Mouse (Mus musculus) megakaryocyte-erythroid progenitor cell, adult 5 weeks (primary cell): ENCODE results near the gene Sdhaf2. TPM values are rescaled to one million over a fixed set of nuclear protein-coding genes. Genes with fewer than 3 reads are reported as not detected.

Source experiments
- polyA plus RNA-seq: library from polyadenylated mRNA; stranded (reverse); fragments of >175 nt; gene quantifications from 2 replicates; pipeline ENCODE4 v1.2.3, GENCODE M21; 2012

Gene Sdhaf2
- polyA plus RNA-seq, result 3.7 and 4.1 TPM in 2 replicates

DNA sequence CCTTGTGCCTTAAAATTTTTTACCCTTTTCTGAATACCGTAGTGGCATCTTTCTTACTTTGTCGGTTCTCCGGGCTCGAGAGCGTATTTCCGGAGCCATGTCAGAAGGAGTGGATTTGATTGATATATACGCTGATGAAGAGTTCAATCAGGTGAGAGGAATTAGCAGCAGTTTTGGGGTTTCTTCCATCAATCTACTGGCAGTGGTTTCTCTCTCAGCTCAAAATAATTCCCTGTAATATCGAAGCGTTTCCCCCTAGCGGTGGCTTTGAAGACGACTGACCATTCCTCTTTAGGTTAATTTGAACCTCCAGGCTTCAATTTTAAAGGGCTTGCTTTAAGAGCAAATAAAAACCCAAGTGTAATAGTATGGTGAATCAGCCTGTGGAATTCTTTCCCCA, at the start of gene Sdhaf2:
Sdhaf2 (minus strand) TSS at position 233 of the 400 bp plus-strand sequence.

DNA sequence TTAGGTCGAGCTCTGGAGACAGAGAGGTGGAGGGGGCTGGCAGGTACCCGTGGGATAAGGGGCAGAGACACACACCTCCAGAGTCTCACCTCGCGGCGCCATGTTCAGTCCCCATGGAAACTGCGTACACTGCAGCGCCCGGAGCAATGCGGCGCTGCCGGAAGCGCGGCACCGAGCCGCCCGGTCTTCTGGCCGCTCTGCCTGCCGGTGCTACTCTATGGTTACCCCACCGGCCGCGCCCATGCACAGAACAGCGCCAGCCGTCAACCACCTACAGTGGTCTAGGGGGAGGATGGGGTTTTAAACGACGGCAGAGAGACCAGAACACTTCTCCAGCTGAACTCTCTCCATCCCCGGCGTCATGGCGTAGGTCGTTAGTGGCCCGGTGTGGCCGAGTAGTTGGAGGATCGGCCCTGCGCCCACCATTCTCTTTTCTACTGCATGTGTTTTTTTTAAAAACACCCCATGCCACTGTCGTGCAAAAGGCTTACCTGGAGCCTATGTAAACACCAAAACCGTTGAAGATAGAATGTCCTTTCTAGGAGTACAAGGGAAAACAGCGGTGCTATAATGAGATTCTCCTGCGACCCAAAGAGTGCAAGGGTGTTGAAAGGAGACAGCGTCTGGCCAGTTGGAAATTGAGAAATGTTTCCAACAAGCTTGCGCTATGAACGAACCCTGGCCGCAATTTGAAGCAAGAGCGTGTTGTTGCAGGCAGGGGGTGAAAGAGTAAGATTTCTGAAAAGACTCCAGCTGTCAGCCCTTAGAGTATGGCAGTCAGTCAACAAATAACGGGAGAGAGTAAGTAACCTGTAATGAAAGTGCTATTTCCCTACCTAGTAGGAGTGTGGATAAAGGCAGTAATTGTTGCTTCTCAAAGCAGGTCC, 29.9 kb upstream of the Sdhaf2 start, which contains the start of gene Tmem216:
Tmem216 (minus strand) TSS at position 615 of the 887 bp plus-strand sequence.

DNA sequence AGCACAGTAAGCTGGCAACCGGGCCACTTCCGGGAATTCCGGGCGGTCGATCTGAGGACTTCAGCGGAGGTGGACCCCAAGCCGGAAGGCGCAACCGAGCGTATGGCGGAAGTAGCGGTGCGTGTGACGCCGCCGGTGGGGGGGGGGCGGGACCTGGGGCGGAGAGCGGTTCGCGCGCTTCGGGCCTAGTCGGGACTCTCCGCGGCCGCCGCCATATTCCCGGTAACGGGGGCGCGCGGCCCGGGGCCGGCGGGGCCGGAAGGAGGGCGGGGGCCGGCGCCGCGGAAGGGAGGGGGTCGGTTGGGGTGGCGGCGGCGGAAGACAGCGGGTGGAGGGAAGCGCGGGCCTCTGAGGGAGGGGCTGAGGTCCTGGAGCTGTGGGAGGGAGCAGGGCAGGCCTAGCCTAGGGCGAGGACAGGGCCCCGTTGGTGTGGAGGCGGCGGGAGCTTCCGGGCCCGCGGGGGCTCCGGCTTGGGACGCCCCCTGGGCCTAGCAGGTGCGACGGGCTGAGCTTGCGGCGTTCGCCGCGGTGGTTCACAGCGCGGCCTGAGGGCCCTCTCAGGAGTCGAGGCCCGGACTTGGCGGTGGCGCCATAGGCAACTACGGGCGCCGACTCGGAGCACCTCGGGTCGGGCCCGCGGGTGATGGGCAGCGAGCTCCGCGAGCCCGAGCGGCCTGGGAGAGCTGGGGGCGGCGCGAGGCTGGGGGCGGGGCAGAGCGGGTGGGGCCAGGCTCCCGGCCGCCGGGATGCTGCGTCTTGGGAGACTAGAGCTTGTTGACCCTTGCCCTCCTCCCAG, 638 bp downstream of the Sdhaf2 start, which contains the start of gene Cpsf7:
Cpsf7 (plus strand) TSS at position 161 of the 796 bp plus-strand sequence.

DNA sequence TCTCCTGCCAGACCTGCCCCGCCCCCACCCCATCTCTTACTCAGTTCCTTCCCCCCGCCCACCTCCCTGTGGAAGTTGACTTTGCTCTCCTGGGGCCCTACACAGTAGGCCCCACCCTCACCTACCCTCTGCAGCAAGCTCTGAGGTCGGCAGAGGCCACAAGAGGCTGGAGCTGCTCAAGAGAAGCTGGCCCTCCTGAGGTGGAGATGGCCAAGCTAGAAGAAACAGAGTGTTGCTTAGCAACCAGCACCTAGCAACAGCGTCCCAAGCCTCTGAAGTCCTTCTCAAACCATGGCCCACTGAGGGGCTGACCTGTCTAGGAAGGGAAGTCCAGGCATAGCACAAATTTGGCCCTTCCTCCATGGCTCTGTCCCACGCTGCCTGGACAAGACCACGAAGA, 43.2 kb downstream of the Sdhaf2 start, which contains the start of gene Ppp1r32:
Ppp1r32 (minus strand) TSS at position 226 of the 400 bp plus-strand sequence.

DNA sequence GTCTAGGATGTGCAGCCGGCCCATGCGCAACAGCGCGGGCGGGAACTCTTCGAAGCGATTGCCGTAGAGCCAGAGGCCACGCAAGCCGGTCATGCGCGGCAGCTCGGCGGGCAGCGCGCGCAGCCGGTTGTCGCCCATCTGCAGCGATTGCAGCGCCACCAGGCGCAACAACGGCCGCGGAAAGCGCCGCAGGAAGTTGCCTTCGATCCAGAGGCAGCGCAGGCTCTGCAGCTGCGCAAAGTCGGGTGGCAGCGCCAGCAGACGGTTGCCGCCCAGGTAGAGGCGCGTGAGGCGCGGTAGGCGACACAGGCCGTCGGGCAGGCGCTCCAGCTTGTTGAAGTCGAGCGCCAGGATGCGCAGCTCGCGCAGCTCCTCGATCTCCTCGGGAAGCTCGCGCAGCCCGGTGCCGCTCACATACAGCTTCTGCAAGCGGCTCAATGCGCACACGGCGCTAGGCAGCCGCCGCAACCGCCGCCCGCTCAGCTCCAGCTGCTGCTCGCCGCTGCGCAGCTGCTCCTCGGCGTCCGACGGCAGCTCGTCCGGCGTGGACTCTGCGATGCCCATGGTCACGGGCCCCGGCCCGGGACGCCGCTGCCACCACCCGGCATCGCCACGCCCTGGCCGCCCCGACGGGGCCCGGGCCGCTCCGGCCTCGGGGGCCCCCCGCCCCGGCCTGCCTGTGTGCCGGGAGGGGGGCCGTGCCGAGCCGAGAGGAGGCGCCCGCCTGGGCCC, 69.0 kb downstream of the Sdhaf2 start, which contains the start of gene Lrrc10b:
Lrrc10b (minus strand) TSS at position 722 of the 732 bp plus-strand sequence.

Other genes starting within 250 kb of the Sdhaf2 start
- 0.06 and 0.22 TPM in 2 replicates for gene Dagla, start 221.3 kb downstream of the Sdhaf2 start, polyA plus RNA-seq
- gene Syt7, start 137.1 kb downstream of the Sdhaf2 start, polyA plus RNA-seq, result 0.04 TPM in 1 of 2 replicates, not detected in the other
- gene Lrrc10b, start 68.7 kb downstream of the Sdhaf2 start, polyA plus RNA-seq, result 0.15 and 0.65 TPM in 2 replicates
- gene Ppp1r32, start 43.2 kb downstream of the Sdhaf2 start, polyA plus RNA-seq, result 0.28 and 0.36 TPM in 2 replicates
- 62.2 and 67.2 TPM in 2 replicates for gene Cpsf7, start 876 bp downstream of the Sdhaf2 start, polyA plus RNA-seq
- 2.2 and 2.6 TPM in 2 replicates for gene Tmem216, start 30.1 kb upstream of the Sdhaf2 start, polyA plus RNA-seq
- gene Cyb561a3, start 51.0 kb upstream of the Sdhaf2 start, polyA plus RNA-seq, result 11.6 and 15.2 TPM in 2 replicates
- gene Tmem138, start 51.2 kb upstream of the Sdhaf2 start, polyA plus RNA-seq, result 4.8 and 5.1 TPM in 2 replicates
- gene Ddb1, start 79.2 kb upstream of the Sdhaf2 start, polyA plus RNA-seq, result 25.0 and 30.9 TPM in 2 replicates
- 6.0 TPM in 2 replicates for gene Tkfc, start 79.5 kb upstream of the Sdhaf2 start, polyA plus RNA-seq
- 0.22 TPM in 2 replicates for gene Vwce, start 108.1 kb upstream of the Sdhaf2 start, polyA plus RNA-seq
- not detected in 2 replicates for gene Pga5, start 151.9 kb upstream of the Sdhaf2 start, polyA plus RNA-seq
- gene Vps37c, start 162.6 kb upstream of the Sdhaf2 start, polyA plus RNA-seq, result 104 and 113 TPM in 2 replicates
- gene Cd5, start 212.9 kb upstream of the Sdhaf2 start, polyA plus RNA-seq, result 0.34 and 0.37 TPM in 2 replicates